Mouse (Mus musculus) left cerebral cortex, postnatal 14 days (tissue): ENCODE measurements around the gene Ambn. TPM values are rescaled to one million over a fixed set of nuclear protein-coding genes. Genes with fewer than 3 reads are reported as not detected.
"Not testable (repeated sequence)": the region's sequence is repeated elsewhere in the genome, so short reads cannot be mapped to it uniquely, and the experiment has no call there.

ENCODE experiments used
- DNase-seq, 2 experiments: peaks; one replicate each; pipeline ENCODE4 v3.0.0; 2021 to 2022; ENCODE audit warnings: low spot score in 2 of 2, mixed read lengths in 1 of 2
- intact Hi-C: fragments of 180-260 bp; cut with DNase I; formaldehyde crosslinking; loops from one replicate; pipeline ENCODE4 v1.15.1; 2025
- long read RNA-seq, 2 experiments: library from polyadenylated mRNA; stranded (forward); transcript quantifications; one replicate each; pipeline ENCODE4 v2.0.0; 2021
- total RNA-seq, 2 experiments: library from RNA; stranded (reverse); gene quantifications; 2 replicates each; pipeline ENCODE4 v1.2.3; 2021

The Ambn gene
- not detected for total RNA-seq
- long read RNA-seq, experiment 1: 0 reads
- long read RNA-seq, experiment 2: 0 reads

GRCm38 (mm10) chr5:88455691-88456090 lies at the start of gene Ambn:
TSS of gene Ambn (plus strand) at chr5:88455991.
- intact Hi-C loops: no loop called here
- DNase-seq: no peak

DNA sequence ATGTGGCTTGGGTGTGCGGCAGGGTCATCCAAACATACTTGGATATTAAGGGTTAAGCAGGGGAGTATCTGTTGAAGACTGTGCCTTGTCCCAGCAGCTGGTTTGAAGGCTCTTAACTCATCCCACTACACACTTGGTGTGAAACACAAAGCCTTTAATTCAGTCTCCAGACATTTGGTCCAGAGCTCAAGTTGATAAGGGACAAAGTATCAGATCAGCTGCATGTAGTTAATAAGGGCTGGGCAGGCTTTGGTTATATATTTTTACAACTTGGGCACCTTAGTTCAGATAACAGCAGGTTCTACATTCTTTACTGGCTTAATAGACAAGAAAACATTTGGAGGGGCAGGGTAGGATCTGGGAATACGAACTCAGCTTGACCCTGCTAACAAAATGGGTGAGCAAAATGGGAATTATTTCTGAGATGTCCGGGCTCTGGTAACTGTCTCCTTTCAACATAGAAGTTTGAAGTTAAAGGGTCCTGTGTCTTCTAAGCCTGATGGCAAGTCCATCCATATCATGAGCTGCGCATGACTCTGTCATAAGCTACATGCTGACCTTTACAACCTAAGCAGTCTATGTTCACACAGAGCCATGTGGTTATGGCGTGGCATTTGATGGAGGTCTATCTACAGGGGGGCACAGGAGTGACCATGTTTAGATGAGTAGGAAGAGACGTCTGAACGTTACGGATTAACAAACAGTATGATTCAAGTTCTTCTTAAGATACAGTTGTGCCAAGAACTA lies 35.3 kb upstream of the Ambn start:
- intact Hi-C loops: no loop called here
- DNase-seq: no peak

DNA sequence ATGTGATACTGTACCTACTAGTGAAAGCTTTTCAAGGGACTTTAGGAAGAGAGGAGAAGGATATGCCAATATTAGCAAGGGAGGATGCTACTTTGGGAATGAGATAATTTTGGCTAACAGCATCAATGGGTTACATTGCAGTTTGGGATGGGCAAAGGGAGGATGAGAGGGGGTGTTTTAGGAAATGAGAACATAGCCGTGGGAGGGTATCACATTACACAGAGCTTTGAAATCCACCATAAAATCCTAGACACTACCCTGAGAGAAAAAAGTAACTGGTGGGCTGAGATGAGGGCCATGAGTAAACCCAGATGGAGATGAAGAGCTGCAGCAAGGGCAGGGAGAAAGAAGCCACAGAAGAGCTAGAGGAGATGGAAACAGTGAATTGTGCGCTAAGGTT lies 30.9 kb upstream of the Ambn start:
- intact Hi-C loops, DNase-seq: not testable (repeated sequence)

DNA sequence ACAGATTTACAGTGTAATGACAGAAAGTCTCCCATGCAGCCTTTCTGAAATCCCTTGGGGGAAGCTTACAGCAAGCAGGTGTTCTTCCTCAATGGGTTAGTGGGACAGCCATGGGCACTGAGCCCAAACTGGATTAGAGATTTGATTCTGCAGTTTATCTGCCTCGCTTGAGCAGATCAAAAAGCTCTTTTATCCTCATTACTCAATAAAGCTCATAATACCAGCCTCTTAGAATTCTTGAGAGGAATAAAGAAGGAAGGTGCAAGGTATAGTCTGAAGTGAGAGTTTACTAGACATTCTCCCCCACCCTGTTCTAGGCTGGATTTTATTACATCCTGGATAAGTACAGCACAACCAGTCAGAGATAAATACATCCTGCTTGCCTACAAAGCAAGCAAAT lies 29.0 kb upstream of the Ambn start:
- intact Hi-C loops: no loop called here
- peak in 1 of 2 experiments; percentile 5 for DNase-seq

GRCm38 (mm10) chr5:88467471-88467870 lies 11.7 kb downstream of the Ambn start:
- intact Hi-C loops: no loop called here
- no peak for DNase-seq

- intact Hi-C loops: no loop called here
- no peak for DNase-seq
These were observed 13.3 kb downstream of the Ambn start for GRCm38 (mm10) chr5:88468807-88469704.

DNA sequence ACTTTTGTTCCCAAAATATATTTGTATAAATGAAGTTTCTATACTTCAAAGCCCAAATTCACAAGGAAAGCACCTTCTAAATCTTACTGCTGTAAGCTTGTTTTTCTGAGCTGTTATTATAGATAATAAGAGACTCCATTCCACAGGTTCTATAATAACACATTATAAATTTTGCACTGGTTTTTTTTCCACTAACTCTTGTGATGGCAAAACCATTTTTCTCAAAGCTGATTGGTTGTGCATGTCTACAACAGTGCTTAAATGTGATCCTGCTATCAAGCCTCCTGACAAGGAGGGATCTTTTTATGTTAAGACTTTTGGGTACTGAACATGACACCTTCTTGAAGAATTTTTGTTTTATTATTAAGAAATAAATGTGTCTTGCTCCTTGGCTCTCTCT lies 31.9 kb downstream of the Ambn start, which contains the start of gene Enam:
TSS of gene Enam (plus strand) at position 301 of the 400 bp plus-strand sequence.
- intact Hi-C loops: no loop called here
- no peak for DNase-seq

DNA sequence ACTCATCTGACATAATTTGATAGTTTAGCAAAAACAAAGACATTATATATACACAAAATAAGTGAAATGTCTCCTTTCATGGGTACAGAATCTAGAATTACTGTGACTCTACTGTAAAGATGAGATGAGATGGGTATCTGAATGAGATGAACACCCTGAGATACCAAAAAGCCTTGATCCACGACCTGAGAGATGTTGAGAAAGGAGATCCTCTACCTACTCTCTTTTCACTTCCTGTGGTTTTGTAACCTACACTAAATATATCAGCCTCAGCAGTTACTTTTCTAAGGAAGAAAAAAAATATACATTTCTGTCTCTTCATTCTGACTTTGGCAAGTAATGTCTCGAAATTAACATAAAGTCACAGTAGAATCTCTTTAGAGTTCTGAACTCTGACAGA lies 33.2 kb downstream of the Ambn start:
- no peak for DNase-seq
- intact Hi-C loops: no loop called here

GRCm38 (mm10) chr5:88491111-88491510 lies 35.3 kb downstream of the Ambn start:
- no peak for DNase-seq
- intact Hi-C loops: no loop called here

- intact Hi-C loops: no loop called here
- no peak for DNase-seq
These were observed 44.0 kb downstream of the Ambn start for GRCm38 (mm10) chr5:88499781-88500180.

DNA sequence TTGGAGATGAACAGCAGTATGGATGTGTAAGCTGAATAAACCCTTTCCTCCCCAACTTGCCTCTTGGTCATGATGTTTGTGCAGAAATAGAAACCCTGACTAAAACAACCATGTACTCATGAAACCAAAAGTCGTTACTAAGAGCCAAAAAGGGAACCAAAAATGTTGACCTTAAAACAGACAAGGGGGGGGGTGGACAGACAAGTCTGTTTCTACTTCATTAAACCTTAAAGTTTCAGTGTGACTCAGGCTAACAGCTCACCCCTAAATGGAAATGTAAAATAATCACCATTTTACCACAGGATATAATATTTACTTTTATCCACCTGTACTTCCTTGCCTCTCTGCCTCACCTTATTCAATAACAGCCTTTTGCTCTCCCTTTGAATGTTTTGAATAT lies 52.8 kb downstream of the Ambn start:
- intact Hi-C loops: no loop called here
- DNase-seq: no peak

DNA sequence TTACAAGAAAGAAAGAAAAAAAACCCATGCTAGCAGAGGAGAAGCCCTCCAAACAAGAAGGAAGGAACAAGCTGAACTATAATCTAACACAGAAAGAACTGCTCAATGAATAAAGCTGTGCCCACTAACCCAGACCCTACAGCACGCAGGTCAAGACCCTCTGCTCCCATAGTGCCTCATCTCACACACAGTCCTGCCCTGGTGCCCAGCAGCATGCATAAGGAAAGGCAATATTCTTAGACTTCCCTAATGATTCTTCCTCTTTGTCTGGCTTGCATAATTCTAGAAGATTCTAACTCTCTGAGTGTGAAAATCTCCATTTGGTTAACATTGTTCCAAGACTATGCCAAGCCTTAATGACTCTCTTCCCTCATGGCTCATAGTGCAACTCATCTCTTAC lies 53.2 kb downstream of the Ambn start:
- no peak for DNase-seq
- intact Hi-C loops: no loop called here

Other genes with a start within 250 kb of the Ambn start
- not detected for gene Gm7714, start 187.1 kb upstream of the Ambn start, total RNA-seq
- not detected for gene Prol1, start 138.7 kb upstream of the Ambn start, total RNA-seq
- gene Amtn, start 79.9 kb upstream of the Ambn start, total RNA-seq: not detected
- not detected for gene Enam, start 32.0 kb downstream of the Ambn start, total RNA-seq
- under 1 TPM; 0.20 to 0.34 TPM for gene Jchain, start 71.9 kb downstream of the Ambn start, total RNA-seq
- gene Utp3, start 98.5 kb downstream of the Ambn start, total RNA-seq: 10 to 100 TPM; 24.8 to 25.6 TPM
- gene Rufy3, start 109.0 kb downstream of the Ambn start, total RNA-seq: 100 to 1,000 TPM; 190 to 191 TPM
- 100 to 1,000 TPM in 1 of 2 experiments, 10 to 100 TPM in 1; 94.5 to 106 TPM for gene Grsf1, start 220.2 kb downstream of the Ambn start, total RNA-seq